Mouse (Mus musculus) megakaryocyte, embryonic 14.5 days (primary cell): ENCODE data around the gene Psmc1.

Source experiments
- FLI1 ChIP-seq: IDR thresholded peaks from 2 replicates; pipeline ENCODE4 v1.6.1; 2012; ENCODE audit warnings: low read length, inconsistent platforms, mixed read lengths
- GATA1 ChIP-seq: IDR thresholded peaks from 3 replicates; pipeline ENCODE4 v1.6.1; 2012; ENCODE audit warnings: mixed read lengths, low read length, inconsistent platforms, borderline replicate concordance

- TF ChIP-seq GATA1 (no peak), FLI1 (no peak)
Measured at GRCm38 (mm10) chr12:100107436-100107835, 2.5 kb upstream of the Psmc1 start.
